Mouse (Mus musculus) embryonic fibroblast, embryonic 13.5 days (primary cell): Measurements from ENCODE around the gene Dhrs11.

ENCODE experiments used
- CTCF ChIP-seq: IDR thresholded peaks from 2 replicates; pipeline ENCODE4 v1.5.1; 2011; ENCODE audit warnings: mild to moderate bottlenecking, control low read depth, low read length, moderate library complexity, borderline replicate concordance; ENCODE audit not compliant: insufficient read depth
- POLR2A ChIP-seq: IDR thresholded peaks from 2 replicates; pipeline ENCODE4 v1.6.1; 2011; ENCODE audit warnings: low read depth, mild to moderate bottlenecking, control low read depth, low read length, moderate library complexity

- no peak for TF ChIP-seq POLR2A
- no peak for TF ChIP-seq CTCF
Measured at GRCm38 (mm10) chr11:84868786-84869259, 40.0 kb upstream of the Dhrs11 start.
